Mouse (Mus musculus) heart, adult 2 months (tissue): ENCODE measurements around the gene Dab2.

Experiments used
- CTCF ChIP-seq: fragments of 200-600 bp; IDR thresholded peaks from 2 replicates; pipeline ENCODE4 v1.8.1; 2022; ENCODE audit warnings: antibody characterized with exemption, mild to moderate bottlenecking, moderate library complexity
- EP300 ChIP-seq: fragments of 200-500 bp; IDR thresholded peaks from 2 replicates; pipeline ENCODE4 v1.6.1; 2011; ENCODE audit warnings: low read depth, low read length, control low read depth; ENCODE audit not compliant: insufficient read depth

DNA sequence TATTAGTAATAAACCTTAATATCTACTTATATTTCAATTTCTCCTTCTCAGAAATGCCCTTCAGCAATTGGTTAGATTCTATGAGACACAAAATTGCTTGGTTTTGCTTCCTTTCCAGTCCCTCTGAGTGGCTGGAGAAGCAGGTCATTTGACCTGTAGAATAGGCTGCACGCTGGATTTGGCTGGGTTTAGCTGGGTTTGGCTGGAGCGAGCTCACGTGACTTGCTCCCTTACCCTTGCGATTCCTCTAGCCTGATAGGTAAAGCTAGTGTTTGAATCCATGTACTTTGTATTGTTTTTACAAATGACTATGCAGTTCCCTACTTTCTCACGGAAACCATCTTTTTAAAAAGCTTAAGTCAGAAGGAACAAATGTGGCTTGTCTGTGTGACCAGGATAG is 76.4 kb downstream of the Dab2 start:
- TF ChIP-seq CTCF (no peak), EP300 (no peak)
